Mouse (Mus musculus): ENCODE measurements around the gene Aqp7. TPM values are rescaled to one million over a fixed set of nuclear protein-coding genes. Genes with fewer than 3 reads are reported as not detected.
"Not testable (repeated sequence)": the region's sequence is repeated elsewhere in the genome, so short reads cannot be mapped to it uniquely, and the experiment has no call there.

The Aqp7 gene
- under 1 TPM in 1 of 2 experiments, not detected in 1; 0.15 TPM for total RNA-seq (2021)
- long read RNA-seq = 0 reads

GRCm38 (mm10) chr4:41047524-41048271 is at the start of gene Aqp7:
Aqp7 (minus strand) TSS chr4:41048139.
- DNase-seq (ENCODE audit: low spot score in 2 of 2) = no peak

- no peak for DNase-seq (ENCODE audit: low spot score in 2 of 2)
Measured at GRCm38 (mm10) chr4:41097381-41097780, 49.4 kb upstream of the Aqp7 start.

- no peak for DNase-seq (ENCODE audit: low spot score in 2 of 2)
Measured at GRCm38 (mm10) chr4:41096794-41097193, 48.9 kb upstream of the Aqp7 start.

GRCm38 (mm10) chr4:41096169-41096568 is 48.2 kb upstream of the Aqp7 start:
- no peak for DNase-seq (ENCODE audit: low spot score in 2 of 2)

- no peak for DNase-seq (ENCODE audit: low spot score in 2 of 2)
Measured at GRCm38 (mm10) chr4:41094361-41094760, 46.4 kb upstream of the Aqp7 start.

- DNase-seq (ENCODE audit: low spot score in 2 of 2) = no peak
Measured at GRCm38 (mm10) chr4:41092958-41093357, 45.0 kb upstream of the Aqp7 start.

GRCm38 (mm10) chr4:41091391-41091790 is 43.5 kb upstream of the Aqp7 start:
- no peak for DNase-seq (ENCODE audit: low spot score in 2 of 2)

- no peak for DNase-seq (ENCODE audit: low spot score in 2 of 2)
Measured at GRCm38 (mm10) chr4:41089705-41090104, 41.8 kb upstream of the Aqp7 start.

- DNase-seq (ENCODE audit: low spot score in 2 of 2) = no peak
Measured at GRCm38 (mm10) chr4:41089189-41089588, 41.2 kb upstream of the Aqp7 start.

GRCm38 (mm10) chr4:41087459-41088298 is 39.7 kb upstream of the Aqp7 start:
- no peak for DNase-seq (ENCODE audit: low spot score in 2 of 2)

- no peak for DNase-seq (ENCODE audit: low spot score in 2 of 2)
Measured at GRCm38 (mm10) chr4:41086947-41087346, 39.0 kb upstream of the Aqp7 start.

- DNase-seq (ENCODE audit: low spot score in 2 of 2) = no peak
Measured at GRCm38 (mm10) chr4:41084819-41085218, 36.9 kb upstream of the Aqp7 start.

- not testable (repeated sequence) for DNase-seq (ENCODE audit: low spot score in 2 of 2)
Measured at GRCm38 (mm10) chr4:41082803-41083202, 34.9 kb upstream of the Aqp7 start.

- no peak for DNase-seq (ENCODE audit: low spot score in 2 of 2)
Measured at GRCm38 (mm10) chr4:41081733-41082132, 33.8 kb upstream of the Aqp7 start.

GRCm38 (mm10) chr4:41078726-41079125 is 30.8 kb upstream of the Aqp7 start:
- DNase-seq (ENCODE audit: low spot score in 2 of 2) = no peak

GRCm38 (mm10) chr4:41074461-41074860 is 26.5 kb upstream of the Aqp7 start:
- DNase-seq (ENCODE audit: low spot score in 2 of 2) = no peak

- DNase-seq (ENCODE audit: low spot score in 2 of 2) = no peak
Measured at GRCm38 (mm10) chr4:41073008-41073817, 25.3 kb upstream of the Aqp7 start.

- no peak for DNase-seq (ENCODE audit: low spot score in 2 of 2)
Measured at GRCm38 (mm10) chr4:41071500-41072429, 23.8 kb upstream of the Aqp7 start.

GRCm38 (mm10) chr4:41065196-41065595 is 17.3 kb upstream of the Aqp7 start:
- no peak for DNase-seq (ENCODE audit: low spot score in 2 of 2)

GRCm38 (mm10) chr4:41063894-41064673 is 16.1 kb upstream of the Aqp7 start:
- DNase-seq (ENCODE audit: low spot score in 2 of 2) = no peak

Data from layer of hippocampus, adult 18-20 months (tissue).